Mouse (Mus musculus) midbrain, embryonic 13.5 days (tissue): ENCODE results near the gene Alox12b. TPM values are rescaled to one million over a fixed set of nuclear protein-coding genes. Genes with fewer than 3 reads are reported as not detected.
A peak's percentile ranks its signal among the peaks of the same experiment; 100 is the strongest.

Experiments
- ATAC-seq: fragments of 200-750 bp; cut with Nextera tagmentation; 2 replicates; pipeline ENCODE4 v1.8.0; 2017; ENCODE audit warnings: mild to moderate bottlenecking, moderate TSS enrichment, moderate library complexity
- H3K27ac ChIP-seq: fragments of 300-500 bp; sonication (generic); 2 replicates; pipeline ENCODE4 v1.5.1; 2015; ENCODE audit warnings: inconsistent platforms, mild to moderate bottlenecking, moderate library complexity
- H3K27me3 ChIP-seq: fragments of 300-500 bp; sonication (generic); 2 replicates; pipeline ENCODE4 v1.6.1; 2015; ENCODE audit warnings: mild to moderate bottlenecking, inconsistent platforms
- H3K36me3 ChIP-seq: fragments of 300-500 bp; sonication (generic); 2 replicates; pipeline ENCODE4 v1.6.1; 2015; ENCODE audit warnings: mild to moderate bottlenecking, inconsistent platforms
- H3K4me1 ChIP-seq: fragments of 300-500 bp; sonication (generic); replicated peaks from 2 replicates; pipeline ENCODE4 v1.6.1; 2015; ENCODE audit warnings: inconsistent platforms
- H3K4me2 ChIP-seq: fragments of 300-500 bp; sonication (generic); replicated peaks from 2 replicates; pipeline ENCODE4 v1.6.1; 2015; ENCODE audit warnings: moderate library complexity, mild to moderate bottlenecking, inconsistent platforms
- H3K4me3 ChIP-seq: fragments of 300-500 bp; sonication (generic); replicated peaks from 2 replicates; pipeline ENCODE4 v1.5.1; 2015; ENCODE audit warnings: mild to moderate bottlenecking, inconsistent platforms
- H3K9ac ChIP-seq: fragments of 300-500 bp; sonication (generic); replicated peaks from 2 replicates; pipeline ENCODE4 v1.6.1; 2015; ENCODE audit warnings: mild to moderate bottlenecking, inconsistent platforms
- H3K9me3 ChIP-seq: fragments of 300-500 bp; sonication (generic); 2 replicates; pipeline ENCODE4 v1.6.1; 2016; ENCODE audit warnings: mild to moderate bottlenecking, inconsistent platforms
- WGBS: fragments of 180-500 bp; shearing (Covaris S2); methylation state at CpG from one replicate; pipeline ENCODE4 v1.1.7; 2015; 5-methylcytosine and 5-hydroxymethylcytosine counted together
- polyA plus RNA-seq: library from polyadenylated mRNA; unstranded; fragments of >200 nt; fragmentation: Nextera tagmentation; extraction: Ambion mirVana; gene quantifications from 2 replicates; pipeline ENCODE4 v1.2.1, GENCODE M21; 2015

The Alox12b gene
- polyA plus RNA-seq, 1 experiment from 2014 or later, result not detected

DNA sequence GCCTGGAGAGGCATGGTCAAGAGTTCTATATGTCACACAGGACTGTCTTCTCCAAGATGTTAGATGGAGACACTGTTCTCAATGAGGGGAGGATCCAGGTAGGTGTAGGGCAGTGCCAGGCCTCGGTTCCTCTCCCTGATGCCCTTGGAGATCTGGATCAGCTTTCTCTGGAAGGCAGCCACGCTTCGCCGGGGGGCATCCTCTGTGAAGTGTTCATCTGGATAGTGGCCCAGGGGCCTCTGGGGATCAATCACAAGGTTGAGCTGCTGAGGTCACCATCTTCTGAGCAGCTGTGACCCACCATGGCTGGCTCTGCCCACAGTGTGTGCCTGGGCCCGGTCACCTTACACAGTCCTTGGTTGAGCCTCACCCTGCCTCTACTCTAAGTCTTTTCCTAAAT is 28.2 kb downstream of the Alox12b start:
- Histone ChIP-seq H3K9ac (no peak overlapping the region), H3K9me3 (no peaks in the 10 kb centered on the region), H3K4me1 (no peaks in the 10 kb centered on the region), H3K36me3 (no peaks in the 10 kb centered on the region), H3K27ac (no peak overlapping the region), H3K4me2 (no peak overlapping the region), H3K27me3 (no peaks in the 10 kb centered on the region), H3K4me3 (no peak overlapping the region)
- 86% methylated on average over 5 of the region's 5 CpGs for WGBS
- ATAC-seq, result no peak

DNA sequence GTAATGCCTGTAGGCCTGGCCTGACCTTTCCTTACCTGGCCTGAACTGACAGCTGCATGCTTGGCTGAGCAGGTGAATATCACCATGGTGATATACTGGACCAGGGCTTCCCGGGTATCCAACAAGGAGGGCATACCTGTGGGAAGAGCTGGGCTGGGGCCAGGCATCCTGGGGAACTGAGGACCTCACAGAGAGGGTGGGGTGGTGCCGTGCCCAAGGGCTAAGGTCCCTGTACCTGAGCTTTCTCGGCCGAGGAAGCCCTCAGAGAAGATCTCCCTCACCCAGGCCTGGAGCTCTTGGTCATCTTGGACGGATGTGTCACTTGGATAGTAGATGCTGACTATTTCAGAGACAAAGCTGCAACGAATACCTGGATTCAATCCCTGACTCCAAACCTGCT is 29.1 kb downstream of the Alox12b start:
- Histone ChIP-seq H3K4me2 (no peak overlapping the region), H3K4me1 (no peaks in the 10 kb centered on the region), H3K27me3 (no peaks in the 10 kb centered on the region), H3K27ac (no peak overlapping the region), H3K4me3 (no peak overlapping the region), H3K36me3 (no peaks in the 10 kb centered on the region), H3K9me3 (no peaks in the 10 kb centered on the region), H3K9ac (no peak overlapping the region)
- ATAC-seq, result no peak
- WGBS, result 83% methylated on average over 6 of the region's 6 CpGs

DNA sequence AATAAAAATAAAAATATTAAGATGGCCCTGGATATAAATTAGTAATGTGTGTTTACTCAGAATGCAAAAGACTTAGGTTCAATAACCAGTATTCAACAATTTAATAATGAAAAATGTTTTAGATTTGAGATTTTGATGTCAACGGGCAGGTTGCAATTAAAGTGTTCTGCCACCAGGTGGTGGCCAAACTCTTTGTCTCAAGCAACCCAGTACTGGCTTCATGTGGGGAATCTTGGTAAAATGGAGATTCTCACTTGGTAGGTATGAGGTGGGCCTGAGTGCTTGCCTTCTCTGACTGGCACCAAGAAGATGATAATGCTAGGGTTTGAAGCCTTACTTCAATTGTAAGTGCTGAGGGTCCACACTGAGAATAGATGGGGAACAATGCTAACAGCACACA is 36.1 kb downstream of the Alox12b start:
- Histone ChIP-seq H3K27me3 (peaks cover 22% of the 10 kb centered on the region), H3K27ac (no peak overlapping the region), H3K9ac (no peak overlapping the region), H3K36me3 (no peaks in the 10 kb centered on the region), H3K4me2 (no peak overlapping the region), H3K4me3 (no peak overlapping the region), H3K4me1 (peaks cover 10% of the 10 kb centered on the region; the same call in 1 of the 2 replicates), H3K9me3 (no peaks in the 10 kb centered on the region)
- no peak for ATAC-seq
- WGBS, result 12% methylated on average over 1 of the region's 1 CpGs

GRCm38 (mm10) chr11:69196766-69197165 is 40.0 kb downstream of the Alox12b start:
- no peak overlapping the region for H3K27ac ChIP-seq
- H3K27me3 ChIP-seq, result peaks cover 33% of the 10 kb centered on the region
- H3K9me3 ChIP-seq, result no peaks in the 10 kb centered on the region
- H3K4me2 ChIP-seq, result peak overlapping the region; percentile 49
- peaks cover 10% of the 10 kb centered on the region; the same call in 1 of the 2 replicates for H3K4me1 ChIP-seq
- H3K4me3 ChIP-seq, result peak overlapping the region; percentile 12
- peak overlapping the region; percentile 29; the same call in 1 of the 2 replicates for H3K9ac ChIP-seq
- no peak for ATAC-seq
- WGBS, result 8% methylated on average over 5 of the region's 5 CpGs
- no peaks in the 10 kb centered on the region for H3K36me3 ChIP-seq

DNA sequence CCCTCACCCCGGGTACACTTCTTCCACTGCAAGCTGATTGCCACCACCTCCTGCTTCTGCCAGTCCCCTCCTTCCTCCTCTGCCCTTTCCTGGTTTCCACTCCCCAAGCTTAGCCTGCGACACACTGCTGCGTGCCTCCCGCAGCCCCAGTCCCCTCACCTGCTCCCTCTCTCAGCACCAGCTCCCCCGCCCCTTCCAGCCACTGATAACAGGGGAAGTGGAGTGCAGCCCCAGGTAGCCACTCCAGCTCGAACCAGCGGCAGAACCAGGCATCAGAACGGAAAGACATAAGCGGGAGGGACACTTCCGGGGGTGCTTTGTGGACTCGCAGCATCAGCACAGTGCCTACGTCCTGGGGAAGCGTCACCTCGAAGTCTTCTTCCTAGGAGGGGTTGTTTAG is 40.4 kb downstream of the Alox12b start:
- Histone ChIP-seq H3K27me3 (peaks cover 33% of the 10 kb centered on the region), H3K9ac (peak overlapping the region; percentile 29; the same call in 1 of the 2 replicates), H3K4me3 (peak overlapping the region; percentile 12), H3K36me3 (no peaks in the 10 kb centered on the region), H3K9me3 (no peaks in the 10 kb centered on the region), H3K27ac (no peak overlapping the region), H3K4me2 (peak overlapping the region; percentile 49), H3K4me1 (peaks cover 10% of the 10 kb centered on the region; the same call in 1 of the 2 replicates)
- ATAC-seq, result no peak
- WGBS, result 2% methylated on average over 14 of the region's 14 CpGs

DNA sequence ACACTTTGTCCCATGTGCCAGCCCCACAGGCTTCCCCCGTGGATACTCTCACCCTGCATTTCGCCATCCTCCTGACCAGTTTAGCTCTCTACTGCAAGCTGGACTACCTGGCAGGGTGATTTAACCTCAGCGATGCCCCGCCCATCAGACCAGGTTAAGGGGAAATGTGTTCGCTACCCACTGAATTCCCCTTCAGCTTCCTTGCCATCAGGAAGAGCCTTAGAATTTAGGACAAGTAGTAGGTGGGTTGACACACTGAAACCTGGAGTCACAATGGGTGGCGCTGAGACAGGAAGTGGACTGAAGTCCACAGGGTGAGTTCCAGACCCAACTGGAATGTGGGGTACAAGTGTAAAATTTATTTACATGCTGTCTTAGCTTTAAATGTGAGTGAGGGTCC is 41.0 kb downstream of the Alox12b start, which contains the start of gene Alox8:
Gene Alox8, minus strand, starts transcription at position 101 of the 400 bp plus-strand sequence.
- Histone ChIP-seq H3K9me3 (no peaks in the 10 kb centered on the region), H3K27me3 (peaks cover 33% of the 10 kb centered on the region), H3K36me3 (no peaks in the 10 kb centered on the region), H3K27ac (no peak within 1 kb of the TSS), H3K4me2 (peak within 1 kb of the TSS; percentile 49), H3K4me1 (peaks cover 10% of the 10 kb centered on the region; the same call in 1 of the 2 replicates), H3K9ac (peak within 1 kb of the TSS; percentile 29; the same call in 1 of the 2 replicates), H3K4me3 (peak within 1 kb of the TSS; percentile 12)
- ATAC-seq, result no peak
- WGBS, result 35% methylated on average over 6 of the region's 6 CpGs

GRCm38 (mm10) chr11:69199251-69199650 is 42.5 kb downstream of the Alox12b start:
- Histone ChIP-seq H3K4me2 (no peak overlapping the region), H3K27ac (no peak overlapping the region), H3K9me3 (no peaks in the 10 kb centered on the region), H3K9ac (no peak overlapping the region), H3K4me3 (no peak overlapping the region), H3K27me3 (peaks cover 33% of the 10 kb centered on the region), H3K36me3 (no peaks in the 10 kb centered on the region), H3K4me1 (peaks cover 10% of the 10 kb centered on the region; the same call in 1 of the 2 replicates)
- ATAC-seq, result no peak
- whole genome bisulfite sequencing, result 100% methylated on average over 1 of the region's 1 CpGs

GRCm38 (mm10) chr11:69200231-69200630 is 43.4 kb downstream of the Alox12b start:
- ATAC-seq, result no peak
- Histone ChIP-seq H3K9ac (no peak overlapping the region), H3K4me2 (no peak overlapping the region), H3K27ac (no peak overlapping the region), H3K27me3 (peaks cover 32% of the 10 kb centered on the region), H3K4me3 (no peak overlapping the region), H3K4me1 (peaks cover 10% of the 10 kb centered on the region; the same call in 1 of the 2 replicates), H3K36me3 (no peaks in the 10 kb centered on the region), H3K9me3 (no peaks in the 10 kb centered on the region)
- 83% methylated on average over 6 of the region's 6 CpGs for WGBS

- no peak overlapping the region for H3K4me2 ChIP-seq
- no peak for ATAC-seq
Observed at GRCm38 (mm10) chr11:69202469-69203230, 45.9 kb downstream of the Alox12b start.

DNA sequence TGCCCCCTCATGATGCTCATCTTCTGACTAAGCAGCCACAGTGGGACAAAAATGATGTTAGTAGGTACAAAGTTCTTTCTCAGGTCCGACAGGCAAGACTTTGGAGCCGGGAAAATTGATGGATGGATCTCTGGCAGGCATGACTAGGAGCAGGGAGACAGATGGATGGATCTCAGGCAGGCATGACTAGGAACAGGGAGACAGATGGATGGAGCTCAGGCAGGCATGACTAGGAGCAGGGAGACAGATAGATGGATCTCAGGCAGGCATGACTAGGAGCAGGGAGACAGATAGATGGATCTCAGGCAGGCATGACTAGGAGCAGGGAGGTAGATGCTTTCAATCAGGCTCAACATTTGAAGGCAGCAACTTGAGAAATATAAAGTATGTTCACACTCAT is 54.6 kb downstream of the Alox12b start:
- Histone ChIP-seq H3K27me3 (no peaks in the 10 kb centered on the region), H3K27ac (no peak overlapping the region; the same call in 1 of the 2 replicates), H3K4me1 (no peaks in the 10 kb centered on the region), H3K4me3 (peak overlapping the region; percentile 39), H3K9me3 (no peaks in the 10 kb centered on the region), H3K36me3 (no peaks in the 10 kb centered on the region), H3K4me2 (peak overlapping the region; percentile 44), H3K9ac (no peak overlapping the region)
- ATAC-seq, result peak; percentile 60
- 31% methylated on average over 2 of the region's 2 CpGs for WGBS

More at GRCm38 (mm10) chr11:69202469-69203230, 45.9 kb downstream of the Alox12b start:
- WGBS, result 90% methylated on average over 13 of the region's 13 CpGs
- no peak overlapping the region for H3K27ac ChIP-seq
- peaks cover 13% of the 10 kb centered on the region for H3K27me3 ChIP-seq
- no peak overlapping the region for H3K9ac ChIP-seq
- H3K4me3 ChIP-seq, result no peak overlapping the region
- no peaks in the 10 kb centered on the region for H3K4me1 ChIP-seq
- H3K9me3 ChIP-seq, result no peaks in the 10 kb centered on the region
- H3K36me3 ChIP-seq, result no peaks in the 10 kb centered on the region

DNA sequence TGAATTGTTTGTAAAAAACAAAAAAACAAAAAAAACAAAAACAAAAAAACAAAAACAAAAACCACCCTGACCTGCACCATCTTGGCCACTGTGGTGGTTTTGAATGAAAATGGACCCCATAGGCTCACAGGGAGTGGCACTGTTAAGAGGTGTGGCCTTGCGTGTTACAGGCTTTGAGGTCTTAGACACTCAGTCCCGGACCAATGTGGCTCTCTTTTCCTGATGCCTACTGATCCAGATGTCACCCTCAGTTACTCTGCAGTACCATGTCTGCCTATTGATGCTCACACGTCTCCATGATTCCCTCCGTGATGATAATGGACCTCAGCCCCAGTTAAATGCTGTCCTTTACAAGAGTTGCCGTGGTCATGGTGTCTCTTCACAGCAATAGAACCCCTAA is 60.6 kb downstream of the Alox12b start:
- Histone ChIP-seq H3K9me3 (no peaks in the 10 kb centered on the region), H3K27me3 (no peaks in the 10 kb centered on the region; the same call in 1 of the 2 replicates), H3K27ac (no peak overlapping the region), H3K4me2 (no peak overlapping the region), H3K9ac (no peak overlapping the region), H3K36me3 (no peaks in the 10 kb centered on the region), H3K4me1 (no peaks in the 10 kb centered on the region), H3K4me3 (no peak overlapping the region)
- ATAC-seq, result no peak
- 90% methylated on average over 5 of the region's 5 CpGs for WGBS

- H3K9me3 ChIP-seq, result no peaks in the 10 kb centered on the region
- H3K4me3 ChIP-seq, result no peak overlapping the region
- no peaks in the 10 kb centered on the region for H3K4me1 ChIP-seq
- H3K27me3 ChIP-seq, result no peaks in the 10 kb centered on the region; the same call in 1 of the 2 replicates
- ATAC-seq, result no peak
- no peaks in the 10 kb centered on the region for H3K36me3 ChIP-seq
- no peak overlapping the region for H3K9ac ChIP-seq
- H3K27ac ChIP-seq, result no peak overlapping the region
- WGBS, result 64% methylated on average over 2 of the region's 2 CpGs
- no peak overlapping the region for H3K4me2 ChIP-seq
Observed at GRCm38 (mm10) chr11:69218661-69219060, 61.9 kb downstream of the Alox12b start.
